ENCODE assay signal across 8 mouse cellular contexts in genomic region chr2:69860972-69861452, GRCm38 (mm10). TPM values are rescaled to one million over a fixed set of nuclear protein-coding genes. Genes with fewer than 3 reads are reported as not detected.
DNase-seq lines count a peak whose midpoint lies in the region; ATAC-seq and TF ChIP-seq lines count a peak whose summit lies in the region.

No protein-coding gene starts in this region.

- intact Hi-C loops in left cerebral cortex, postnatal 25 days (cut with DNase I) = no loop called here
- intact Hi-C loops in left cerebral cortex, postnatal 4 days (cut with DNase I) = no loop called here

- H3K36me3 ChIP-seq in forebrain, embryonic 14.5 days (ENCODE audit: control insufficient read depth, insufficient read depth, low read length) = peaks cover 10% of the 10 kb centered on the region; the same call in 1 of the 2 replicates
- peaks cover 12% of the 10 kb centered on the region for H3K36me3 ChIP-seq in intestine, embryonic 14.5 days (ENCODE audit: control insufficient read depth, insufficient read depth, low read length)
- H3K36me3 ChIP-seq in liver, postnatal 0 days (replicated peaks; ENCODE audit: insufficient read depth, low read length) = peaks cover 7% of the 10 kb centered on the region
- H3K36me3 ChIP-seq in neural tube, embryonic 11.5 days (ENCODE audit: control insufficient read depth, insufficient read depth, low read length) = no peaks in the 10 kb centered on the region

- peak overlapping the region; percentile 42 for H3K27ac ChIP-seq in bone marrow, adult 2 months (ENCODE audit: control insufficient read depth, insufficient read depth, low read depth, low read length, poor library complexity)
- H3K27ac ChIP-seq in forebrain, embryonic 14.5 days (ENCODE audit: low read depth, low read length) = peak overlapping the region; percentile 88; the same call in 1 of the 2 replicates
- peak overlapping the region; percentile 89 for H3K27ac ChIP-seq in intestine, embryonic 14.5 days (ENCODE audit: low read depth)
- H3K27ac ChIP-seq in liver, postnatal 0 days (ENCODE audit: low read depth) = peak overlapping the region; percentile 96
- peak overlapping the region; percentile 84; the same call in 1 of the 2 replicates for H3K27ac ChIP-seq in neural tube, embryonic 11.5 days (ENCODE audit: low read depth, low read length)

- peak; percentile 63 for ATAC-seq in forebrain, embryonic 14.5 days
- ATAC-seq in intestine, embryonic 14.5 days (replicated peaks; ENCODE audit: low FRiP score, low TSS enrichment, low read depth) = peak; percentile 22; the same call in 1 of the 2 replicates
- ATAC-seq in liver, postnatal 0 days = peak; percentile 54
- ATAC-seq in neural tube, embryonic 11.5 days (ENCODE audit: insufficient read depth, low FRiP score, low TSS enrichment) = peak; percentile 53; the same call in 1 of the 2 replicates

- no peak for TF ChIP-seq EP300 in liver, postnatal 0 days (IDR thresholded peaks at IDR 0.05; ENCODE audit: low read depth)

- H3K9ac ChIP-seq in forebrain, embryonic 14.5 days (ENCODE audit: low read length) = peak overlapping the region; percentile 99
- peak overlapping the region; percentile 98 for H3K9ac ChIP-seq in intestine, embryonic 14.5 days (ENCODE audit: low read length)
- H3K9ac ChIP-seq in liver, postnatal 0 days (replicated peaks) = peak overlapping the region; percentile 100
- H3K9ac ChIP-seq in neural tube, embryonic 11.5 days (ENCODE audit: low read length) = peak overlapping the region; percentile 99

- H3K27me3 ChIP-seq in forebrain, embryonic 14.5 days (replicated peaks; ENCODE audit: control insufficient read depth, insufficient read depth, low read length) = no peaks in the 10 kb centered on the region
- no peaks in the 10 kb centered on the region for H3K27me3 ChIP-seq in intestine, embryonic 14.5 days (replicated peaks; ENCODE audit: control insufficient read depth, insufficient read depth, low read length)
- no peaks in the 10 kb centered on the region for H3K27me3 ChIP-seq in liver, postnatal 0 days (ENCODE audit: insufficient read depth, low read length)
- H3K27me3 ChIP-seq in neural tube, embryonic 11.5 days (ENCODE audit: control insufficient read depth, insufficient read depth, low read length) = no peaks in the 10 kb centered on the region

- TF ChIP-seq CTCF in bone marrow, adult 2 months (IDR thresholded peaks at IDR 0.05; ENCODE audit: control insufficient read depth, insufficient read depth, low read length) = no peak
- no peak for TF ChIP-seq CTCF in liver, postnatal 0 days (IDR thresholded peaks at IDR 0.05; ENCODE audit: low read depth)

- H3K4me1 ChIP-seq in bone marrow, adult 2 months (ENCODE audit: control insufficient read depth, insufficient read depth, low read length) = no peaks in the 10 kb centered on the region
- peaks cover 12% of the 10 kb centered on the region for H3K4me1 ChIP-seq in forebrain, embryonic 14.5 days (ENCODE audit: control insufficient read depth, insufficient read depth, low read length)
- peaks cover 7% of the 10 kb centered on the region for H3K4me1 ChIP-seq in intestine, embryonic 14.5 days (replicated peaks; ENCODE audit: control insufficient read depth, insufficient read depth, low read length)
- peaks cover 11% of the 10 kb centered on the region for H3K4me1 ChIP-seq in liver, postnatal 0 days (ENCODE audit: insufficient read depth)
- H3K4me1 ChIP-seq in neural tube, embryonic 11.5 days (ENCODE audit: control insufficient read depth, insufficient read depth, low read length) = peaks cover 4% of the 10 kb centered on the region

- 0% methylated on average over 13 of the region's 13 CpGs for WGBS in bone marrow, adult 2 months
- 11% methylated on average over 12 of the region's 13 CpGs for WGBS in forebrain, embryonic 14.5 days
- WGBS in intestine, embryonic 14.5 days = 11% methylated on average over 13 of the region's 13 CpGs
- WGBS in liver, postnatal 0 days (ENCODE audit: insufficient replicate concordance) = 5% methylated on average over 13 of the region's 13 CpGs
- 15% methylated on average over 12 of the region's 13 CpGs for WGBS in neural tube, embryonic 11.5 days

- H3K9me3 ChIP-seq in forebrain, embryonic 14.5 days (replicated peaks; ENCODE audit: control insufficient read depth, low read length) = no peaks in the 10 kb centered on the region
- no peaks in the 10 kb centered on the region for H3K9me3 ChIP-seq in intestine, embryonic 14.5 days (ENCODE audit: control insufficient read depth, low read length)
- no peaks in the 10 kb centered on the region for H3K9me3 ChIP-seq in liver, postnatal 0 days (ENCODE audit: low read length)
- no peaks in the 10 kb centered on the region for H3K9me3 ChIP-seq in neural tube, embryonic 11.5 days (ENCODE audit: control insufficient read depth, low read length)

- peak overlapping the region; percentile 68 for H3K4me3 ChIP-seq in bone marrow, adult 2 months (replicated peaks; ENCODE audit: control insufficient read depth, low read depth, low read length)
- peak overlapping the region; percentile 100 for H3K4me3 ChIP-seq in forebrain, embryonic 14.5 days (ENCODE audit: low read depth, low read length)
- H3K4me3 ChIP-seq in intestine, embryonic 14.5 days (ENCODE audit: low read depth, low read length) = peak overlapping the region; percentile 83
- peak overlapping the region; percentile 99 for H3K4me3 ChIP-seq in liver, postnatal 0 days (ENCODE audit: low read depth, low read length)
- peak overlapping the region; percentile 99 for H3K4me3 ChIP-seq in neural tube, embryonic 11.5 days (ENCODE audit: low read depth, low read length)

- no peak for TF ChIP-seq POLR2A in bone marrow, adult 2 months (IDR thresholded peaks at IDR 0.05; ENCODE audit: borderline replicate concordance, control insufficient read depth, low read depth, low read length)

- peak overlapping the region; percentile 65 for H3K4me2 ChIP-seq in forebrain, embryonic 14.5 days (ENCODE audit: low read length)
- H3K4me2 ChIP-seq in intestine, embryonic 14.5 days (ENCODE audit: low read length) = peak overlapping the region; percentile 61
- peak overlapping the region; percentile 90 for H3K4me2 ChIP-seq in liver, postnatal 0 days (ENCODE audit: low read depth, low read length)
- H3K4me2 ChIP-seq in neural tube, embryonic 11.5 days (ENCODE audit: low read depth) = peak overlapping the region; percentile 54

- DNase-seq in left cerebral cortex, postnatal 25 days (ENCODE audit: low spot score in 2 of 2) = peak; percentile 27 to 44
- DNase-seq in left cerebral cortex, postnatal 4 days = no peak
- no peak for DNase-seq in forebrain, embryonic 14.5 days (ENCODE audit: low spot score)
- DNase-seq in intestine, embryonic 14.5 days (ENCODE audit: low spot score) = no peak
- peak; percentile 46 for DNase-seq in liver, postnatal 0 days
- no peak for DNase-seq in neural tube, embryonic 11.5 days (ENCODE audit: low spot score)
- DNase-seq in yolk sac, embryonic 10.5 days (ENCODE audit: low spot score) = peak; percentile 14

RNA-seq across cellular contexts. Expression of gene Ssb, which starts 0.3 kb away (rescaled TPM):
- 100 to 1,000 TPM; 119 to 125 TPM for total RNA-seq in left cerebral cortex, postnatal 25 days (2021)
- 100 to 1,000 TPM; 155 to 170 TPM for total RNA-seq in left cerebral cortex, postnatal 4 days (2021)
- polyA plus RNA-seq in bone marrow, adult 2 months (2011; ENCODE audit: insufficient read depth, insufficient read length, low replicate concordance, missing spikeins) = 186 and 240 TPM in 2 replicates
- polyA plus RNA-seq in forebrain, embryonic 14.5 days (2014; fragmentation: Nextera tagmentation; extraction: Ambion mirVana) = 298 and 301 TPM in 2 replicates
- 277 and 312 TPM in 2 replicates for polyA plus RNA-seq in intestine, embryonic 14.5 days (2014; fragmentation: Nextera tagmentation; extraction: Ambion mirVana)
- 112 and 128 TPM in 2 replicates for polyA plus RNA-seq in liver, postnatal 0 days (2015; fragmentation: Nextera tagmentation; extraction: Ambion mirVana)
- polyA plus RNA-seq in neural tube, embryonic 11.5 days (2014; fragmentation: Nextera tagmentation; extraction: Ambion mirVana) = 378 and 404 TPM in 2 replicates

RNA-seq across cellular contexts. Expression of gene Mettl5, which starts 24.4 kb away (rescaled TPM):
- total RNA-seq in left cerebral cortex, postnatal 25 days (2021) = 10 to 100 TPM; 10.5 to 14.2 TPM
- 10 to 100 TPM; 12.4 to 15.5 TPM for total RNA-seq in left cerebral cortex, postnatal 4 days (2021)
- 8.8 and 10.8 TPM in 2 replicates for polyA plus RNA-seq in bone marrow, adult 2 months (2011; ENCODE audit: insufficient read depth, insufficient read length, low replicate concordance, missing spikeins)
- polyA plus RNA-seq in forebrain, embryonic 14.5 days (2014; fragmentation: Nextera tagmentation; extraction: Ambion mirVana) = 31.1 and 34.2 TPM in 2 replicates
- 41.3 and 42.7 TPM in 2 replicates for polyA plus RNA-seq in intestine, embryonic 14.5 days (2014; fragmentation: Nextera tagmentation; extraction: Ambion mirVana)
- polyA plus RNA-seq in liver, postnatal 0 days (2015; fragmentation: Nextera tagmentation; extraction: Ambion mirVana) = 27.8 and 28.7 TPM in 2 replicates
- polyA plus RNA-seq in neural tube, embryonic 11.5 days (2014; fragmentation: Nextera tagmentation; extraction: Ambion mirVana) = 32.9 and 36.2 TPM in 2 replicates

RNA-seq across cellular contexts. Expression of gene Ubr3, which starts 36.0 kb away (rescaled TPM):
- 100 to 1,000 TPM; 137 to 146 TPM for total RNA-seq in left cerebral cortex, postnatal 25 days (2021)
- 100 to 1,000 TPM; 113 to 117 TPM for total RNA-seq in left cerebral cortex, postnatal 4 days (2021)
- 17.1 and 20.8 TPM in 2 replicates for polyA plus RNA-seq in bone marrow, adult 2 months (2011; ENCODE audit: insufficient read depth, insufficient read length, low replicate concordance, missing spikeins)
- 12.3 and 13.4 TPM in 2 replicates for polyA plus RNA-seq in forebrain, embryonic 14.5 days (2014; fragmentation: Nextera tagmentation; extraction: Ambion mirVana)
- polyA plus RNA-seq in intestine, embryonic 14.5 days (2014; fragmentation: Nextera tagmentation; extraction: Ambion mirVana) = 17.1 and 19.0 TPM in 2 replicates
- 5.7 and 6.0 TPM in 2 replicates for polyA plus RNA-seq in liver, postnatal 0 days (2015; fragmentation: Nextera tagmentation; extraction: Ambion mirVana)
- polyA plus RNA-seq in neural tube, embryonic 11.5 days (2014; fragmentation: Nextera tagmentation; extraction: Ambion mirVana) = 16.6 and 19.4 TPM in 2 replicates

RNA-seq across cellular contexts. Expression of gene Klhl23, which starts 39.3 kb away (rescaled TPM):
- 10 to 100 TPM; 64.3 to 65.9 TPM for total RNA-seq in left cerebral cortex, postnatal 25 days (2021)
- total RNA-seq in left cerebral cortex, postnatal 4 days (2021) = 100 to 1,000 TPM; 136 to 142 TPM
- 4.9 and 6.2 TPM in 2 replicates for polyA plus RNA-seq in bone marrow, adult 2 months (2011; ENCODE audit: insufficient read depth, insufficient read length, low replicate concordance, missing spikeins)
- polyA plus RNA-seq in forebrain, embryonic 14.5 days (2014; fragmentation: Nextera tagmentation; extraction: Ambion mirVana) = 36.7 and 54.1 TPM in 2 replicates
- polyA plus RNA-seq in intestine, embryonic 14.5 days (2014; fragmentation: Nextera tagmentation; extraction: Ambion mirVana) = 38.4 and 42.1 TPM in 2 replicates
- polyA plus RNA-seq in liver, postnatal 0 days (2015; fragmentation: Nextera tagmentation; extraction: Ambion mirVana) = 3.9 and 5.6 TPM in 2 replicates
- 35.5 and 35.8 TPM in 2 replicates for polyA plus RNA-seq in neural tube, embryonic 11.5 days (2014; fragmentation: Nextera tagmentation; extraction: Ambion mirVana)

Comparison
In these comparisons a context has a peak if more than half of its experiments do, and no peak if none do; other contexts are left out.
1. DNase-seq: peak in left cerebral cortex, postnatal 25 days (2 of 2), liver, postnatal 0 days (single experiment) and yolk sac, embryonic 10.5 days (single experiment); none in left cerebral cortex, postnatal 4 days (single experiment), forebrain, embryonic 14.5 days (single experiment), intestine, embryonic 14.5 days (single experiment) and neural tube, embryonic 11.5 days (single experiment).
2. H3K27ac ChIP-seq: peak in every context shown above with its lines; median percentile 96 in liver, postnatal 0 days; 89 in intestine, embryonic 14.5 days; 88 in forebrain, embryonic 14.5 days; 84 in neural tube, embryonic 11.5 days; 42 in bone marrow, adult 2 months.
3. Peak in every context shown above with its lines, with median percentiles within 50 percentile points of each other: H3K4me3 ChIP-seq, ATAC-seq, H3K4me2 ChIP-seq and H3K9ac ChIP-seq.